Mouse (Mus musculus): ENCODE measurements at regions not wholly inside any gene's neighbourhood (a gene's known extent, or its start where the extent isn't known, plus 50 kb on each side); places are given as distances from the start of the nearest gene placed in this dataset.

- TF ChIP-seq CTCF (conservative IDR thresholded peaks at IDR 0.05; ENCODE audit: low read length) = peak; percentile 75
- TF ChIP-seq POU5F1 (IDR thresholded peaks at IDR 0.05; ENCODE audit: borderline replicate concordance, low read length) = no peak
Observed at GRCm38 (mm10) chr1:193449394-193450103, 79.5 kb upstream of the Camk1g start.

Measured in E14TG2a.4 (cell line).